In the genomic region with DNA sequence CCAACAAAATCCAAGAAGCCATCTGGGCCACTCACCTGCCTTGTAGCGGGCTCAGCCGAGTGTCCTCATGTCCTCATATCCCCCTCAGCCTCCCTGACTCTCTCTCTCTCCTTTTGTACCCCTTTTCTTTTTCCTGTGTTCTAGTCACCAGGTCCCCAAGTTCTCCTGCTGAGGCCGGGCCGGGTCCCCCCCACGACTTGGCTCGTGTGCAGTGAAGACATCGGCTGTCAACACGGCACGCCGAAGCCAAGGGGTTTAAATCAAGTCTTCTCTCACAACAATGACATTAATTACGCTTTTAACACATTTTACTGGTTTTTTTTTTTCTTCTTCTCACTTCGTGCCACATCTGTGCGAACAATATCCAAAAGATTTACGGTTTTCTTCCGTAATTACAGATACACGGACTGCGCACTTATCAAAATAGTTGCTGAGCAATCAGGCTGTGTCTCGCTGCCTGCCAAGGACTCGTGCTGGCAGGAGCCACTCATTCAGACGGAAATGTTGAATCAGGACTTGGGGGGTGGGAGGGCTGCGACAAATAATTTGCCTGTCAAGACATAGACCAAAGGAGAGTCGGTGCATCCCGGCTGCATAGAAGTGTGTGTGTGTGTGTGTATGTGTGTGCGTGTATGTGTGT, we compare ENCODE assay signal across 13 mouse cellular contexts. TPM values are rescaled to one million over a fixed set of nuclear protein-coding genes. Genes with fewer than 3 reads are reported as not detected.
DNase-seq lines count a peak whose midpoint lies in the region; ATAC-seq and TF ChIP-seq lines count a peak whose summit lies in the region.
"Had no signal": no experiment of that assay in that cellular context is flagged by ENCODE, and none has a peak within 500 bp of the region (broad histone marks: within the 10 kb centered on the region; RNA-seq: fewer than 3 reads in every experiment).

No protein-coding gene starts in this region.

- no peak overlapping the region for H3K4me3 ChIP-seq in lung, postnatal 0 days (ENCODE audit: low read depth, low read length)
- no peak overlapping the region for H3K4me3 ChIP-seq in lung, adult 2 months (replicated peaks; ENCODE audit: extremely low read depth, low read depth, low read length)
- H3K4me3 ChIP-seq in hindbrain, embryonic 13.5 days, result no peak overlapping the region
- no peak overlapping the region for H3K4me3 ChIP-seq in neural tube, embryonic 12.5 days
- H3K4me3 ChIP-seq: erythroblast, embryonic 14.5 days; heart, adult 2 months; liver, embryonic 12.5 days had no signal

- no peaks in the 10 kb centered on the region for H3K36me3 ChIP-seq in lung, postnatal 0 days (ENCODE audit: insufficient read depth, low read length)
- peaks cover 3% of the 10 kb centered on the region; the same call in 1 of the 2 replicates for H3K36me3 ChIP-seq in hindbrain, embryonic 13.5 days
- no peaks in the 10 kb centered on the region for H3K36me3 ChIP-seq in neural tube, embryonic 12.5 days
- H3K36me3 ChIP-seq: liver, embryonic 12.5 days had no signal

- H3K27ac ChIP-seq in lung, postnatal 0 days (ENCODE audit: low read length), result no peak overlapping the region
- H3K27ac ChIP-seq in hindbrain, embryonic 13.5 days, result peak overlapping the region; percentile 79
- H3K27ac ChIP-seq in neural tube, embryonic 12.5 days, result peak overlapping the region; percentile 8; the same call in 1 of the 2 replicates
- H3K27ac ChIP-seq: heart, adult 2 months; liver, embryonic 12.5 days; stomach, postnatal 0 days had no signal

- H3K4me2 ChIP-seq in lung, postnatal 0 days (replicated peaks; ENCODE audit: low read depth, low read length), result no peak overlapping the region
- peak overlapping the region; percentile 13; the same call in 1 of the 2 replicates for H3K4me2 ChIP-seq in hindbrain, embryonic 13.5 days
- peak overlapping the region; percentile 21; the same call in 1 of the 2 replicates for H3K4me2 ChIP-seq in neural tube, embryonic 12.5 days (replicated peaks)
- H3K4me2 ChIP-seq: liver, embryonic 12.5 days had no signal

- H3K9me3 ChIP-seq in lung, postnatal 0 days (ENCODE audit: low read length), result no peaks in the 10 kb centered on the region
- H3K9me3 ChIP-seq in hindbrain, embryonic 13.5 days, result no peaks in the 10 kb centered on the region
- no peaks in the 10 kb centered on the region for H3K9me3 ChIP-seq in neural tube, embryonic 12.5 days
- H3K9me3 ChIP-seq: liver, embryonic 12.5 days had no signal

- no peak for TF ChIP-seq EP300 in lung, postnatal 0 days (IDR thresholded peaks at IDR 0.05)

- TF ChIP-seq POLR2A in lung, adult 2 months (IDR thresholded peaks at IDR 0.05; ENCODE audit: borderline replicate concordance, extremely low read depth, low read depth, low read length), result no peak

- H3K4me1 ChIP-seq in lung, postnatal 0 days (ENCODE audit: insufficient read depth, low read depth, low read length), result no peaks in the 10 kb centered on the region
- no peaks in the 10 kb centered on the region for H3K4me1 ChIP-seq in lung, adult 2 months (ENCODE audit: control insufficient read depth, insufficient read depth, low read length)
- peaks cover 42% of the 10 kb centered on the region for H3K4me1 ChIP-seq in hindbrain, embryonic 13.5 days (replicated peaks)
- peaks cover 17% of the 10 kb centered on the region for H3K4me1 ChIP-seq in neural tube, embryonic 12.5 days
- H3K4me1 ChIP-seq: liver, embryonic 12.5 days had no signal

- H3K9ac ChIP-seq in lung, postnatal 0 days (replicated peaks; ENCODE audit: low read depth), result no peak overlapping the region
- H3K9ac ChIP-seq in hindbrain, embryonic 13.5 days, result peak overlapping the region; percentile 35; the same call in 1 of the 2 replicates
- no peak overlapping the region for H3K9ac ChIP-seq in neural tube, embryonic 12.5 days
- H3K9ac ChIP-seq: liver, embryonic 12.5 days had no signal

- 50% methylated on average over 24 of the region's 24 CpGs for WGBS in lung, postnatal 0 days
- WGBS in lung, adult 2 months, result 54% methylated on average over 24 of the region's 24 CpGs
- WGBS in hindbrain, embryonic 13.5 days, result 35% methylated on average over 24 of the region's 24 CpGs
- WGBS in neural tube, embryonic 12.5 days, result 22% methylated on average over 24 of the region's 24 CpGs

- H3K27me3 ChIP-seq in lung, postnatal 0 days (replicated peaks; ENCODE audit: insufficient read depth, low read length), result no peaks in the 10 kb centered on the region
- 0 out of 2 replicates have a peak, but pooled peaks cover 3% of the 10 kb centered on the region for H3K27me3 ChIP-seq in hindbrain, embryonic 13.5 days
- H3K27me3 ChIP-seq in neural tube, embryonic 12.5 days (replicated peaks), result 0 out of 2 replicates have a peak, but pooled peaks cover 3% of the 10 kb centered on the region

- ATAC-seq in lung, postnatal 0 days, result no peak
- ATAC-seq in hindbrain, embryonic 13.5 days (ENCODE audit: low FRiP score), result 0 out of 2 replicates have a peak, but pooled peaks have one; percentile 50
- ATAC-seq in neural tube, embryonic 12.5 days (ENCODE audit: low FRiP score, low read depth), result no peak
- ATAC-seq: liver, embryonic 12.5 days had no signal

- DNase-seq in cerebellum, postnatal 10 days, result peak; percentile 68 to 74
- no peak for DNase-seq in cerebellum, adult 9-10 months
- peak; percentile 8 for DNase-seq in lung, postnatal 0 days (ENCODE audit: low spot score)
- DNase-seq in lung, adult 2 months, result no peak
- no peak for DNase-seq in embryo, embryonic 10 days (ENCODE audit: low spot score)
- DNase-seq in embryo, embryonic 10.5 days (ENCODE audit: low spot score), result no peak
- DNase-seq: cerebellum, adult 11-12 months; heart, adult 2 months had no signal

- TF ChIP-seq CTCF in lung, postnatal 0 days (IDR thresholded peaks at IDR 0.05), result no peak
- TF ChIP-seq CTCF in lung, adult 2 months (IDR thresholded peaks at IDR 0.05; ENCODE audit: insufficient read depth, low read length), result no peak

RNA-seq across cellular contexts. Expression of a gene that starts 46.5 kb away (rescaled TPM):
- polyA plus RNA-seq in lung, postnatal 0 days (2015; fragmentation: Nextera tagmentation; extraction: Ambion mirVana), result 22.7 and 23.4 TPM in 2 replicates
- 20.4 and 25.3 TPM in 2 replicates for polyA plus RNA-seq in lung, adult 2 months (2012; rRNA removed)
- 45.5 and 47.4 TPM in 2 replicates for polyA plus RNA-seq in hindbrain, embryonic 13.5 days (2015; fragmentation: Nextera tagmentation; extraction: Ambion mirVana)
- polyA plus RNA-seq in neural tube, embryonic 12.5 days (2016; fragmentation: Nextera tagmentation; extraction: Ambion mirVana), result 47.1 and 49.8 TPM in 2 replicates

RNA-seq across cellular contexts. Expression of a gene that starts 57.8 kb away (rescaled TPM):
- 24.4 and 26.2 TPM in 2 replicates for polyA plus RNA-seq in lung, postnatal 0 days (2015; fragmentation: Nextera tagmentation; extraction: Ambion mirVana)
- polyA plus RNA-seq in lung, adult 2 months (2012; rRNA removed), result 58.8 and 106 TPM in 2 replicates
- polyA plus RNA-seq in hindbrain, embryonic 13.5 days (2015; fragmentation: Nextera tagmentation; extraction: Ambion mirVana), result 6.4 and 6.5 TPM in 2 replicates
- polyA plus RNA-seq in neural tube, embryonic 12.5 days (2016; fragmentation: Nextera tagmentation; extraction: Ambion mirVana), result 11.3 and 12.9 TPM in 2 replicates

Comparison
In these comparisons a context has a peak if more than half of its experiments do, and no peak if none do; other contexts are left out.
1. DNase-seq: peak in cerebellum, postnatal 10 days (2 of 2) and lung, postnatal 0 days (single experiment); none in cerebellum, adult 9-10 months (single experiment), lung, adult 2 months (single experiment), embryo, embryonic 10 days (single experiment) and embryo, embryonic 10.5 days (single experiment).